Mouse (Mus musculus) heart, adult 2 months (tissue): Measurements from ENCODE around the gene 6820408C15Rik. TPM values are rescaled to one million over a fixed set of nuclear protein-coding genes. Genes with fewer than 3 reads are reported as not detected.

Source experiments
- DNase-seq, 2 experiments: peaks; one replicate each; pipeline ENCODE4 v3.0.0; 2021
- H3K27ac ChIP-seq: fragments of 200-600 bp; 2 replicates; pipeline ENCODE4 v1.8.1; 2022
- H3K27me3 ChIP-seq: fragments of 200-500 bp; 2 replicates; pipeline ENCODE4 v1.6.1; 2012; ENCODE audit warnings: mild to moderate bottlenecking, low read length, inconsistent platforms, mixed read lengths; ENCODE audit not compliant: control insufficient read depth, insufficient read depth
- H3K36me3 ChIP-seq: fragments of 200-500 bp; 2 replicates; pipeline ENCODE4 v1.6.1; 2012; ENCODE audit warnings: low read length, inconsistent platforms; ENCODE audit not compliant: control insufficient read depth, insufficient read depth
- H3K4me1 ChIP-seq: fragments of 200-500 bp; 2 replicates; pipeline ENCODE4 v1.6.1; 2011; ENCODE audit warnings: low read length; ENCODE audit not compliant: control insufficient read depth, insufficient read depth
- H3K4me3 ChIP-seq: fragments of 200-600 bp; 2 replicates; pipeline ENCODE4 v1.8.1; 2022
- H3K79me2 ChIP-seq: fragments of 200-500 bp; replicated peaks from 2 replicates; pipeline ENCODE4 v1.6.1; 2012; ENCODE audit warnings: mild to moderate bottlenecking, inconsistent platforms, low read length, moderate library complexity, mixed read lengths; ENCODE audit not compliant: control insufficient read depth, insufficient read depth
- H3K9ac ChIP-seq: fragments of 200-500 bp; 2 replicates; pipeline ENCODE4 v1.6.1; 2012; ENCODE audit warnings: low read depth, mild to moderate bottlenecking, control low read depth, inconsistent platforms, low read length, mixed read lengths
- CTCF ChIP-seq: fragments of 200-600 bp; IDR thresholded peaks from 2 replicates; pipeline ENCODE4 v1.8.1; 2022; ENCODE audit warnings: antibody characterized with exemption, mild to moderate bottlenecking, moderate library complexity
- EP300 ChIP-seq: fragments of 200-500 bp; IDR thresholded peaks from 2 replicates; pipeline ENCODE4 v1.6.1; 2011; ENCODE audit warnings: low read depth, low read length, control low read depth; ENCODE audit not compliant: insufficient read depth
- POLR2A ChIP-seq: fragments of 200-500 bp; IDR thresholded peaks from 2 replicates; pipeline ENCODE4 v1.6.1; 2011; ENCODE audit warnings: mild to moderate bottlenecking, low read depth, low read length, control low read depth; ENCODE audit not compliant: insufficient read depth
- WGBS: fragments of 180-500 bp; shearing (Covaris S2); methylation state at CpG from one replicate; pipeline ENCODE4 v1.1.7; 2018; 5-methylcytosine and 5-hydroxymethylcytosine counted together
- intact Hi-C: fragments of 180-260 bp; cut with DNase I; formaldehyde crosslinking; loops from one replicate; pipeline ENCODE4 v1.15.1; 2025
- polyA plus RNA-seq: library from polyadenylated mRNA; depleted of rRNA; stranded (reverse); fragments of >200 nt; gene quantifications from 2 replicates; pipeline ENCODE4 v1.2.3, GENCODE M21; 2012
- total RNA-seq, 2 experiments: library from RNA; stranded (reverse); gene quantifications; 2 replicates each; pipeline ENCODE4 v1.2.3; 2021

6820408C15Rik gene
- total and polyA plus RNA-seq, 3 experiments: 1.5 to 2.5 (median 2.4) TPM

GRCm38 (mm10) chr2:152375652-152376344 is 39.6 kb upstream of the 6820408C15Rik start:
- TF ChIP-seq CTCF (no peak), POLR2A (no peak), EP300 (no peak)
- Histone ChIP-seq H3K4me1 (no peaks in the 10 kb centered on the region), H3K27ac (no peak overlapping the region), H3K79me2 (no peaks in the 10 kb centered on the region), H3K36me3 (no peaks in the 10 kb centered on the region), H3K4me3 (no peak overlapping the region), H3K27me3 (peaks cover 4% of the 10 kb centered on the region; the same call in 1 of the 2 replicates), H3K9ac (no peak overlapping the region)
- intact Hi-C loops: no loop called here
- DNase-seq: no peak
- WGBS: 26% methylated on average over 21 of the region's 21 CpGs

- no peaks in the 10 kb centered on the region for H3K79me2 ChIP-seq
- intact Hi-C loops: no loop called here
- no peak for DNase-seq
- 12% methylated on average over 16 of the region's 16 CpGs for WGBS
- no peak for TF ChIP-seq EP300
- no peak for TF ChIP-seq CTCF
- no peak for TF ChIP-seq POLR2A
- no peak within 1 kb of the TSS for H3K4me3 ChIP-seq
- H3K27me3 ChIP-seq: peaks cover 4% of the 10 kb centered on the region; the same call in 1 of the 2 replicates
- H3K9ac ChIP-seq: no peak within 1 kb of the TSS
- no peak within 1 kb of the TSS for H3K27ac ChIP-seq
- no peaks in the 10 kb centered on the region for H3K36me3 ChIP-seq
- H3K4me1 ChIP-seq: no peaks in the 10 kb centered on the region; the same call in 1 of the 2 replicates
Observed at GRCm38 (mm10) chr2:152376345-152376741, 39.0 kb upstream of the 6820408C15Rik start, which contains the start of gene Nrsn2. Nrsn2 (minus strand) TSS chr2:152376638.

GRCm38 (mm10) chr2:152384191-152384590 is 31.2 kb upstream of the 6820408C15Rik start:
- WGBS: 87% methylated on average over 4 of the region's 4 CpGs
- Histone ChIP-seq H3K27me3 (no peaks in the 10 kb centered on the region), H3K4me3 (no peak overlapping the region), H3K27ac (no peak overlapping the region), H3K4me1 (no peaks in the 10 kb centered on the region; the same call in 1 of the 2 replicates), H3K79me2 (no peaks in the 10 kb centered on the region), H3K36me3 (no peaks in the 10 kb centered on the region), H3K9ac (no peak overlapping the region)
- no peak for TF ChIP-seq EP300
- TF ChIP-seq POLR2A: no peak
- TF ChIP-seq CTCF: no peak
- DNase-seq: no peak
- intact Hi-C loops: no loop called here

- H3K27me3 ChIP-seq: no peaks in the 10 kb centered on the region
- no peak for TF ChIP-seq POLR2A
- TF ChIP-seq EP300: peak; percentile 90
- peak; percentile 91 for TF ChIP-seq CTCF
- peaks cover 3% of the 10 kb centered on the region; the same call in 1 of the 2 replicates for H3K4me1 ChIP-seq
- WGBS: 14% methylated on average over 3 of the region's 3 CpGs
- intact Hi-C loops: loop anchor here (1.0 kb wide), 1 partner anchor 45 kb away; no protein-coding TSS in a partner anchor
- H3K27ac ChIP-seq: no peak overlapping the region
- no peak overlapping the region for H3K9ac ChIP-seq
- H3K79me2 ChIP-seq: no peaks in the 10 kb centered on the region
- DNase-seq: peak in 1 of 2 experiments; percentile 43
- H3K36me3 ChIP-seq: no peaks in the 10 kb centered on the region
- no peak overlapping the region for H3K4me3 ChIP-seq
Observed at GRCm38 (mm10) chr2:152392786-152393185, 22.6 kb upstream of the 6820408C15Rik start.

GRCm38 (mm10) chr2:152393225-152394017 is 22.0 kb upstream of the 6820408C15Rik start:
- no peaks in the 10 kb centered on the region for H3K79me2 ChIP-seq
- H3K27me3 ChIP-seq: no peaks in the 10 kb centered on the region
- intact Hi-C loops: loop anchor here (1.0 kb wide), 1 partner anchor 44 kb away; no protein-coding TSS in a partner anchor
- DNase-seq: no peak
- WGBS: 57% methylated on average over 9 of the region's 9 CpGs
- H3K4me3 ChIP-seq: no peak overlapping the region
- no peaks in the 10 kb centered on the region for H3K36me3 ChIP-seq
- TF ChIP-seq CTCF (no peak), EP300 (no peak), POLR2A (no peak)
- H3K9ac ChIP-seq: no peak overlapping the region
- peaks cover 3% of the 10 kb centered on the region; the same call in 1 of the 2 replicates for H3K4me1 ChIP-seq
- no peak overlapping the region for H3K27ac ChIP-seq
